Mouse (Mus musculus): ENCODE results near the gene Zp3.

Zp3 gene

GRCm38 (mm10) chr5:136004537-136004936 is 24.6 kb downstream of the Zp3 start:
- no peak for DNase-seq (ENCODE audit: low spot score)

- no peak for DNase-seq (ENCODE audit: low spot score)
Observed at GRCm38 (mm10) chr5:136007745-136008144, 27.8 kb downstream of the Zp3 start.

GRCm38 (mm10) chr5:136014877-136015276 is 35.0 kb downstream of the Zp3 start:
- no peak for DNase-seq (ENCODE audit: low spot score)

GRCm38 (mm10) chr5:136015586-136015985 is 35.7 kb downstream of the Zp3 start:
- no peak for DNase-seq (ENCODE audit: low spot score)

- DNase-seq (ENCODE audit: low spot score): no peak
Observed at GRCm38 (mm10) chr5:136016014-136016876, 36.3 kb downstream of the Zp3 start.

- no peak for DNase-seq (ENCODE audit: low spot score)
Observed at GRCm38 (mm10) chr5:136017262-136017661, 37.4 kb downstream of the Zp3 start.

GRCm38 (mm10) chr5:136018726-136019125 is 38.8 kb downstream of the Zp3 start:
- DNase-seq (ENCODE audit: low spot score): no peak

- DNase-seq (ENCODE audit: low spot score): no peak
Observed at GRCm38 (mm10) chr5:136019907-136020306, 40.0 kb downstream of the Zp3 start.

GRCm38 (mm10) chr5:136025712-136026111 is 45.8 kb downstream of the Zp3 start:
- no peak for DNase-seq (ENCODE audit: low spot score)

GRCm38 (mm10) chr5:136026859-136027258 is 47.0 kb downstream of the Zp3 start:
- no peak for DNase-seq (ENCODE audit: low spot score)

GRCm38 (mm10) chr5:136027612-136028311 is 47.9 kb downstream of the Zp3 start:
- DNase-seq (ENCODE audit: low spot score): no peak

- no peak for DNase-seq (ENCODE audit: low spot score)
Observed at GRCm38 (mm10) chr5:136034868-136035267, 55.0 kb downstream of the Zp3 start.

- no peak for DNase-seq (ENCODE audit: low spot score)
Observed at GRCm38 (mm10) chr5:136035285-136035684, 55.4 kb downstream of the Zp3 start.

- DNase-seq (ENCODE audit: low spot score): no peak
Observed at GRCm38 (mm10) chr5:136036667-136037066, 56.8 kb downstream of the Zp3 start.
